Mouse (Mus musculus): Measurements from ENCODE around the gene Gse1. TPM values are rescaled to one million over a fixed set of nuclear protein-coding genes. Genes with fewer than 3 reads are reported as not detected.
A peak's percentile ranks its signal among the peaks of the same experiment; 100 is the strongest.

Gene Gse1
- polyA plus RNA-seq, 1 experiment from 2014 or later: 22.6 TPM

GRCm38 (mm10) chr8:120415474-120415873 lies 187.2 kb downstream of the Gse1 start:
- ATAC-seq: no peak
- Histone ChIP-seq H3K36me3 (ENCODE audit: control insufficient read depth, insufficient read depth, low read length) (no peaks in the 10 kb centered on the region), H3K4me1 (ENCODE audit: control insufficient read depth, insufficient read depth, low read length) (peaks cover 71% of the 10 kb centered on the region), H3K9ac (ENCODE audit: low read length) (no peak overlapping the region), H3K9me3 (replicated peaks; ENCODE audit: control insufficient read depth, low read length) (no peaks in the 10 kb centered on the region), H3K4me3 (ENCODE audit: low read depth, low read length) (no peak overlapping the region), H3K4me2 (ENCODE audit: low read length) (no peak overlapping the region), H3K27ac (ENCODE audit: low read depth, low read length) (peak overlapping the region; percentile 97; the same call in 1 of the 2 replicates), H3K27me3 (replicated peaks; ENCODE audit: control insufficient read depth, insufficient read depth, low read length) (no peaks in the 10 kb centered on the region)
- no peak for DNase-seq (ENCODE audit: low spot score)
- WGBS: 73% methylated on average over 8 of the region's 11 CpGs

- Histone ChIP-seq H3K36me3 (ENCODE audit: control insufficient read depth, insufficient read depth, low read length) (no peaks in the 10 kb centered on the region), H3K4me1 (ENCODE audit: control insufficient read depth, insufficient read depth, low read length) (peaks cover 69% of the 10 kb centered on the region), H3K4me2 (ENCODE audit: low read length) (peak overlapping the region; percentile 34), H3K4me3 (ENCODE audit: low read depth, low read length) (no peak overlapping the region), H3K9ac (ENCODE audit: low read length) (peak overlapping the region; percentile 50), H3K9me3 (replicated peaks; ENCODE audit: control insufficient read depth, low read length) (no peaks in the 10 kb centered on the region), H3K27me3 (replicated peaks; ENCODE audit: control insufficient read depth, insufficient read depth, low read length) (no peaks in the 10 kb centered on the region), H3K27ac (ENCODE audit: low read depth, low read length) (peak overlapping the region; percentile 97)
- WGBS: 55% methylated on average over 7 of the region's 8 CpGs
- no peak for DNase-seq (ENCODE audit: low spot score)
- ATAC-seq: no peak
These were observed 187.9 kb downstream of the Gse1 start for GRCm38 (mm10) chr8:120416173-120416521.

- peak; percentile 96 for DNase-seq (ENCODE audit: low spot score)
- Histone ChIP-seq H3K27me3 (replicated peaks; ENCODE audit: control insufficient read depth, insufficient read depth, low read length) (no peaks in the 10 kb centered on the region), H3K4me3 (ENCODE audit: low read depth, low read length) (no peak overlapping the region), H3K9me3 (replicated peaks; ENCODE audit: control insufficient read depth, low read length) (no peaks in the 10 kb centered on the region), H3K4me2 (ENCODE audit: low read length) (peak overlapping the region; percentile 34), H3K9ac (ENCODE audit: low read length) (peak overlapping the region; percentile 50), H3K36me3 (ENCODE audit: control insufficient read depth, insufficient read depth, low read length) (no peaks in the 10 kb centered on the region), H3K4me1 (ENCODE audit: control insufficient read depth, insufficient read depth, low read length) (peaks cover 69% of the 10 kb centered on the region), H3K27ac (ENCODE audit: low read depth, low read length) (peak overlapping the region; percentile 97)
- peak; percentile 88 for ATAC-seq
- 2% methylated on average over 33 of the region's 33 CpGs for WGBS
These were observed 188.5 kb downstream of the Gse1 start for GRCm38 (mm10) chr8:120416522-120417394.

- DNase-seq (ENCODE audit: low spot score) (no peak), ATAC-seq (no peak)
- Histone ChIP-seq H3K36me3 (ENCODE audit: control insufficient read depth, insufficient read depth, low read length) (no peaks in the 10 kb centered on the region), H3K27ac (ENCODE audit: low read depth, low read length) (peak overlapping the region; percentile 97; the same call in 1 of the 2 replicates), H3K4me2 (ENCODE audit: low read length) (no peak overlapping the region), H3K9me3 (replicated peaks; ENCODE audit: control insufficient read depth, low read length) (no peaks in the 10 kb centered on the region), H3K27me3 (replicated peaks; ENCODE audit: control insufficient read depth, insufficient read depth, low read length) (no peaks in the 10 kb centered on the region), H3K4me3 (ENCODE audit: low read depth, low read length) (no peak overlapping the region), H3K9ac (ENCODE audit: low read length) (no peak overlapping the region), H3K4me1 (ENCODE audit: control insufficient read depth, insufficient read depth, low read length) (peaks cover 66% of the 10 kb centered on the region)
- WGBS: 53% methylated on average over 5 of the region's 5 CpGs
These were observed 189.9 kb downstream of the Gse1 start for GRCm38 (mm10) chr8:120418188-120418587.

GRCm38 (mm10) chr8:120419675-120420074 lies 191.4 kb downstream of the Gse1 start:
- no peaks in the 10 kb centered on the region for H3K27me3 ChIP-seq (replicated peaks; ENCODE audit: control insufficient read depth, insufficient read depth, low read length)
- ATAC-seq (no peak), DNase-seq (ENCODE audit: low spot score) (no peak)
- 82% methylated on average over 9 of the region's 9 CpGs for WGBS
- no peaks in the 10 kb centered on the region for H3K9me3 ChIP-seq (replicated peaks; ENCODE audit: control insufficient read depth, low read length)
- peaks cover 66% of the 10 kb centered on the region for H3K4me1 ChIP-seq (ENCODE audit: control insufficient read depth, insufficient read depth, low read length)
- no peaks in the 10 kb centered on the region for H3K36me3 ChIP-seq (ENCODE audit: control insufficient read depth, insufficient read depth, low read length)
- no peak overlapping the region for H3K27ac ChIP-seq (ENCODE audit: low read depth, low read length)
- H3K9ac ChIP-seq (ENCODE audit: low read length): no peak overlapping the region
- H3K4me2 ChIP-seq (ENCODE audit: low read length): no peak overlapping the region
- no peak overlapping the region for H3K4me3 ChIP-seq (ENCODE audit: low read depth, low read length)

- Histone ChIP-seq H3K36me3 (ENCODE audit: control insufficient read depth, insufficient read depth, low read length) (no peaks in the 10 kb centered on the region), H3K4me3 (ENCODE audit: low read depth, low read length) (no peak overlapping the region), H3K4me1 (ENCODE audit: control insufficient read depth, insufficient read depth, low read length) (peaks cover 71% of the 10 kb centered on the region), H3K4me2 (ENCODE audit: low read length) (no peak overlapping the region), H3K9ac (ENCODE audit: low read length) (no peak overlapping the region), H3K27me3 (replicated peaks; ENCODE audit: control insufficient read depth, insufficient read depth, low read length) (no peaks in the 10 kb centered on the region), H3K9me3 (replicated peaks; ENCODE audit: control insufficient read depth, low read length) (no peaks in the 10 kb centered on the region), H3K27ac (ENCODE audit: low read depth, low read length) (no peak overlapping the region)
- ATAC-seq (no peak), DNase-seq (ENCODE audit: low spot score) (no peak)
- WGBS: 76% methylated on average over 5 of the region's 5 CpGs
These were observed 192.0 kb downstream of the Gse1 start for GRCm38 (mm10) chr8:120420226-120420625.

- Histone ChIP-seq H3K27me3 (replicated peaks; ENCODE audit: control insufficient read depth, insufficient read depth, low read length) (no peaks in the 10 kb centered on the region), H3K36me3 (ENCODE audit: control insufficient read depth, insufficient read depth, low read length) (no peaks in the 10 kb centered on the region), H3K4me3 (ENCODE audit: low read depth, low read length) (no peak overlapping the region), H3K9me3 (replicated peaks; ENCODE audit: control insufficient read depth, low read length) (no peaks in the 10 kb centered on the region), H3K4me2 (ENCODE audit: low read length) (no peak overlapping the region), H3K4me1 (ENCODE audit: control insufficient read depth, insufficient read depth, low read length) (peaks cover 74% of the 10 kb centered on the region), H3K9ac (ENCODE audit: low read length) (0 out of 2 replicates have a peak overlapping the region, but pooled peaks have one; percentile 10), H3K27ac (ENCODE audit: low read depth, low read length) (0 out of 2 replicates have a peak overlapping the region, but pooled peaks have one; percentile 41)
- WGBS: 16% methylated on average over 9 of the region's 9 CpGs
- DNase-seq (ENCODE audit: low spot score) (no peak), ATAC-seq (no peak)
These were observed 193.4 kb downstream of the Gse1 start for GRCm38 (mm10) chr8:120421638-120422037.

- H3K27me3 ChIP-seq (replicated peaks; ENCODE audit: control insufficient read depth, insufficient read depth, low read length): no peaks in the 10 kb centered on the region
- no peak overlapping the region for H3K4me3 ChIP-seq (ENCODE audit: low read depth, low read length)
- H3K4me2 ChIP-seq (ENCODE audit: low read length): no peak overlapping the region
- no peak for DNase-seq (ENCODE audit: low spot score)
- no peaks in the 10 kb centered on the region for H3K9me3 ChIP-seq (replicated peaks; ENCODE audit: control insufficient read depth, low read length)
- ATAC-seq: no peak
- H3K27ac ChIP-seq (ENCODE audit: low read depth, low read length): no peak overlapping the region
- no peaks in the 10 kb centered on the region for H3K36me3 ChIP-seq (ENCODE audit: control insufficient read depth, insufficient read depth, low read length)
- no peak overlapping the region for H3K9ac ChIP-seq (ENCODE audit: low read length)
- WGBS: 86% methylated on average over 8 of the region's 8 CpGs
- H3K4me1 ChIP-seq (ENCODE audit: control insufficient read depth, insufficient read depth, low read length): peaks cover 74% of the 10 kb centered on the region
These were observed 194.0 kb downstream of the Gse1 start for GRCm38 (mm10) chr8:120422236-120422635.

GRCm38 (mm10) chr8:120423576-120423975 lies 195.3 kb downstream of the Gse1 start:
- H3K27me3 ChIP-seq (replicated peaks; ENCODE audit: control insufficient read depth, insufficient read depth, low read length): no peaks in the 10 kb centered on the region
- H3K9me3 ChIP-seq (replicated peaks; ENCODE audit: control insufficient read depth, low read length): no peaks in the 10 kb centered on the region
- no peak for DNase-seq (ENCODE audit: low spot score)
- H3K4me1 ChIP-seq (ENCODE audit: control insufficient read depth, insufficient read depth, low read length): peaks cover 69% of the 10 kb centered on the region
- no peaks in the 10 kb centered on the region for H3K36me3 ChIP-seq (ENCODE audit: control insufficient read depth, insufficient read depth, low read length)
- H3K4me2 ChIP-seq (ENCODE audit: low read length): no peak overlapping the region
- H3K27ac ChIP-seq (ENCODE audit: low read depth, low read length): peak overlapping the region; percentile 99
- no peak overlapping the region for H3K4me3 ChIP-seq (ENCODE audit: low read depth, low read length)
- H3K9ac ChIP-seq (ENCODE audit: low read length): no peak overlapping the region; the same call in 1 of the 2 replicates
- ATAC-seq: no peak
- 24% methylated on average over 7 of the region's 7 CpGs for WGBS
